Mouse (Mus musculus): ENCODE measurements around the gene Aipl1. TPM values are rescaled to one million over a fixed set of nuclear protein-coding genes. Genes with fewer than 3 reads are reported as not detected.

The Aipl1 gene
- polyA plus RNA-seq, 1 experiment from 2014 or later = 1.6 TPM

DNA sequence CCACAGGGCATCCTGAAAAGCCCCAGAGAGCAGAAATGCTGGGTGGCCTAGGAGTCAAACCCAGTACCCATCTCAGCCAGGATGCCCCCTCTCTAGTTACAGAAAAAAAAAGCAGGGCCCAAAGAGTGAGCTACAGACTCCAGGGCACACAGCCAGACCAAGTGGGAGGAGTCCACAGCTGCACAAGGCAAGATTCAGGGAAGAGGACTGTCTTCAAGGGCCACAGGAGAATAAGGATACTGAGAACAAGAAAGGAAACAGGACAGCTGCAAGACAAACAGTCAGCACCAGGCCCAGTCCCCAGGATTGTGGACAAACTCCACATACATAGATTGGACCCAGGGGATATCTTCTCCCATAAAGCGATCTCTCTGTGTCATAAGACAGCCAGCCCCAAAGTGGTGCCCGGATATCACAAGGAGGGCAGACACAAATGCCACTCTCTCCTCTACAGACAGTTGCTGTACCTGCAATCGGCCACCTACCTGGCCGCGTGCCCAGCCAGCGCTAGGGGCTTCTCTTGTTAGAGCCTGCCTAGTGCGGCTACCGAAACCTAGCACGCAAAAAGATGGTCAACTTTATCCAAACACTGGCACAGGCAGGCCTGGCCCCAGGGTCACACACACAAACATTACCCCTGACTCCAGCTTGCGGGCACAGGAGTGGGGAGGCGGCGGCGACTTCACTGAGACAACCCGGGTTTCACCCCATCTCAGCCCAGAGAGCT, 13.0 kb upstream of the Aipl1 start:
- DNase-seq (ENCODE audit: low spot score) = no peak

DNA sequence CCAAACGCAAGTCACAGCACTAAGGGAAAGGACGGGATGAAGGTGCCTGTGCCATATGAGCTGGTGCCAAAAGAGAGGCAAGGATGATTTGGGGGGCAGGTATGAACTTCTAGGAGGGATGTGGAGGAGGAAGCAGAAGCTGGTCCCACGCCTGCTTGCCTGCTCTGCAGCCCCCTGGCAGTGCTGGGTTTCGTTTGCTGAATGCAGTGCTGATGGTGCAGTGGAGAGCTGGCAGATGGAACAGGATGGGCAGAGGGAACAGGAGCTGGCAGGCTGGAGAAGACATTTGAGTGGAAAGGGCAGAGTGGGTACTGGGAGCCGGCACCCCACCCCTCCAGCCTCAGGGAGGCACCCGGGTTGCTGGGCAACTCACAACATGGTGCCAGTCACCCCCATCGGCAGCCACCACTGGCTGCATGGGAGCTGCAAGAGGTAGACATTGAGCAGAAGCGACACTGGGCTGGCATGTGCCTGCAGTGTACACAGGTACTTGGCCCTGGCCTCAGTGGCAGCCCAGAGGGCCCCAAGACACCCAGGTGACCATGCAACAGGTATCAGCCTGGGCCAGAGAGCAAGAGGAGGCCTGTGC, 12.0 kb upstream of the Aipl1 start:
- DNase-seq (ENCODE audit: low spot score) = no peak

- DNase-seq (ENCODE audit: low spot score) = no peak
Observed at GRCm38 (mm10) chr11:72048730-72049129, 11.4 kb upstream of the Aipl1 start.

- DNase-seq (ENCODE audit: low spot score) = no peak
Observed at GRCm38 (mm10) chr11:72044231-72044630, 6.9 kb upstream of the Aipl1 start.

GRCm38 (mm10) chr11:72042631-72043030, 5.3 kb upstream of the Aipl1 start:
- DNase-seq (ENCODE audit: low spot score) = no peak

DNA sequence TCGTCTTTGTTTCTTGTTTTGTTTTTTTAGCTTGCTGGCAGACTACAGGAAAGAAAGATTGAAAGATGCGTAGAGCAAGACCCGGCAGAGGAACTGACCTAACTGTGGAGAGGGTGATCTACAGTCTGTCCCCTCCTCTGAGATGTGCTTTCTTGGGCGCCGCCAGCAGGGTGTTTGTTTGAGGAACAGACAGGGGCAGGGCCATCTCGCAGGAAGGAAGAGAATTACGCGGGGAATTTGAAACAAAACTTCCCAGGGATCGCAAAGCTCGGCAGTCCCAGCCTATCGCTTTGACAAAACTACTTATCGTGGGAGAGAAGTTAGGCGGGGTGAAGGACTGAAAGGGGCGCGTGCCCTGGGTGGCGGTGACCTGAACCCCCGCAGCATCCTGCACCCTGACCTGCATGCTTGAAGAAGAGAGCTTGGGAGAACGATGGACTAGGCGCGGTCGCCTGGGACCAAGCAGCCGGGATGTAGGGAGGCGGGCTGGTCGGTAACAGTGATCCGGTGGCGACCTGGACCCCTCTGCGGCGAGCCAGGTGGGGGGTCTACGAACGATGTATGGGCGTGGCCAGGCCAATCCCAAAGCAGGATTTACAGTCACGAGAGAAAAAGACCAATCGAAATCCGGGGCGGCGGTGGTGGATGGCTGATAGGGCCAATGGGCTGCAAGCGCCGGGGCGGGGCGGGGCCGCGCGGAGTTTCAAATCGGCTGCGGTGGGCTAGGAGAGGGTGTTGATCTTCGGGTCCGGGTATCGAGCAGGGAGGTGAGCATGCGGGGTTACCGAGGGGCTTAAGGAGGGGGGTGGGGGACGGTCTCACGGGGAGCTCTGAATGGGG, 4.7 kb upstream of the Aipl1 start, which contains the start of gene Pimreg:
Gene Pimreg (plus strand): TSS at position 265 of the 840 bp plus-strand sequence.
- peak; percentile 90 for DNase-seq (ENCODE audit: low spot score)

DNA sequence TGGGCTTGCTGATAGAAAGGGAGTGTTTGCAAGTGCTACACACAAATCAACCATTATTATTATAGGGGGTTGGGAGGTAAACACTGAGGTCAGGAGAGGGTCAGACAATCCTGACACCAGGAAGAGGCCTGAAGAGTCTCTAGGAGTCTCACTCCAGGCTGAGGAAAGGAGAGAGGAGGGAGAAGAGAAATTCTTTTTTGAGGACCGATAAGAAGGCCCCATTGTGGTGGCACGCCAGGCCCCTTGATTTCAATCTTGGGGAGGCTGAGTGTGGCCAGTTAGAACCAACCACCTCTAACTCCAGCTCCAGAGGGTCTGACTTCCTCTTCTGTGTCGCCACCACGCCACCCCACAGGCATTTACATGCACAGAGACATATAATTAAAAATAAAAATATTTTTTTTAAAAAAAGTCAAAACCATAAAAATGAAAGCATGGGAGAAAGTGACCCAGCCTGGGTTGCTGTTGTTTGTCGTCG, 4.0 kb upstream of the Aipl1 start:
- no peak for DNase-seq (ENCODE audit: low spot score)

GRCm38 (mm10) chr11:72039599-72040386, 2.5 kb upstream of the Aipl1 start:
- no peak for DNase-seq (ENCODE audit: low spot score)

GRCm38 (mm10) chr11:72037996-72038395, 687 bp upstream of the Aipl1 start:
- peak; percentile 80 for DNase-seq (ENCODE audit: low spot score)

DNA sequence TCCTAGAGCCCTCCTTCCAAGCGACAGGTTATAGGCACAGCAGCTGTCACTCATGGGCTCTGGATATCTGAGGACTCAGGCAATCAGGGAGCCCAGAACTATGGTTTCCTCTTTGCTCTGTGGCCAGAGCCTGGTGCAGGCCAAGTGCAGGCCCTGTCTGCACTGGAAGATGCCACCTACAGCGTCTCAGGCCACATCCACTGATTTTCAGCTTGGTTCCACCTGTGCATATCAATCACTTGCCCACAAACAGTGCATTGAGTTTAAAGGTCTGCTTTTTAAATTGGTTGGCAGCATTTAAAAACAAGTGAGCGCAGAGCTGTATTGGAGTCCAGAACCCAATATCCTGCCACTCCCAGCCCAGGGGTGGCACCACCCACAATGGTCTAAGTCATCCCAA, 4.7 kb downstream of the Aipl1 start:
- no peak for DNase-seq (ENCODE audit: low spot score)

GRCm38 (mm10) chr11:72032091-72032490, 5.2 kb downstream of the Aipl1 start:
- DNase-seq (ENCODE audit: low spot score) = no peak

DNA sequence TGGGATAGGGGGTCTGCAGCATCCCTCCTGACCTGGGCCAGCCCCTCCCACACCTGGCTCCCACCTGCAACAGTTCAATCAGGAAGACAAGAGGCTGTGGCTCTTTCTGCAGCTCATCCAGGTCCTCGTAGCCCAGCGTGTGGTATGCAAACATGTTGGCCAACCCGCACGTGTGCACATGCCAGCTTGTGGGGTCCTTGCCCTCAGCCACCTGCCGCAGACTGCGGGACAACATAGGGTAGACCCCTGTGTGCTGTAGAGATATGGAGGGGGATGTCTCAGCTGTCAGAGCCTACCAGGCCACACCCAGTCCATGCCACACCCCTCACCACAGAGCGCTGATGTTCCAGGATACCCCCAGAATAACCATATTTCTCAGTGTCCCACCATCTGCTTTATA, 6.0 kb downstream of the Aipl1 start:
- no peak for DNase-seq (ENCODE audit: low spot score)

GRCm38 (mm10) chr11:72029143-72029542, 8.2 kb downstream of the Aipl1 start:
- no peak for DNase-seq (ENCODE audit: low spot score)

GRCm38 (mm10) chr11:72027836-72028235, 9.5 kb downstream of the Aipl1 start:
- no peak for DNase-seq (ENCODE audit: low spot score)

GRCm38 (mm10) chr11:72026516-72026915, 10.8 kb downstream of the Aipl1 start:
- DNase-seq (ENCODE audit: low spot score) = no peak

DNA sequence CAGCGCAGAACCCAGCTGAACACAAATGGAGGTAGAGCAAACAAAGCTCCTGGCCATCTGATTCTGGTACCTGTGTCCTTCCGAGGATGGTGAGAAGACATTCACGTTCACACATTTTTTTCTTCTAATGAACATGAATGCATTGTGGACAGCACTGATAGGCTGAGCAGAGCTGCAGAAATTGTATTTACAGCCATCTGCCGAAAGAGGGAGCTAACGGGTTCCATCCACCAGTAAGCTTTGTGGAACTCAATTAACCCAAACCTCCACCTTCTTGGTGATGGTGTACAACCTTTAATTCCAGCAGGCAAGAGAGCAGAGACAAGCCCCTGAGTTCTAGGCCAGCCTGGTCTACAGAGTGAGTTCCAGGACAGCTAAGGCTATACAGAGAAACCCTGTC, 11.5 kb downstream of the Aipl1 start:
- peak; percentile 52 for DNase-seq (ENCODE audit: low spot score)

- DNase-seq (ENCODE audit: low spot score) = peak; percentile 57
Observed at GRCm38 (mm10) chr11:72024193-72024781, 13.0 kb downstream of the Aipl1 start.

GRCm38 (mm10) chr11:72023581-72023980, 13.7 kb downstream of the Aipl1 start:
- no peak for DNase-seq (ENCODE audit: low spot score)

- DNase-seq (ENCODE audit: low spot score) = no peak
Observed at GRCm38 (mm10) chr11:72022827-72023226, 14.5 kb downstream of the Aipl1 start.

DNA sequence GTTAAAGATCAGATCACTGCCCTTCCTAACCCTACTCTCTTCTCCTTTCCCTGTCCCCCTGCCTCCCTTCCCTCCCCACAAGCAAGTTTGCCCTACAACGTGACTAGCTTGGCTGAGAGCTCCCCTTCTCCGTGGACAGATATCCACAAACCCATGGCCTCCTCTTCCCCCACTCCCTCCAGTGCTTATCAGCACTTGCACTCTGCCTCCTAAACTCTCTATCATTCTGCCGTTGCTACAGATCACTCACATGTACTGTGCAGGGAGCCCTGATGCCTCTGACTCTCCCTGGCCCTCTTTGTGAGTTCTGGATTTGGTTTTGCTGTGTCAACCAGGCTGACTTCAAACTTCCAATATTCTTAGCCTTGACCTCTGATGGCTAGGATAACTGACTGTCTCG, 16.3 kb downstream of the Aipl1 start:
- DNase-seq (ENCODE audit: low spot score) = no peak

GRCm38 (mm10) chr11:72017253-72017601, 20.1 kb downstream of the Aipl1 start:
- no peak for DNase-seq (ENCODE audit: low spot score)

Data from thymus, postnatal 0 days (tissue).